In the genomic region with DNA sequence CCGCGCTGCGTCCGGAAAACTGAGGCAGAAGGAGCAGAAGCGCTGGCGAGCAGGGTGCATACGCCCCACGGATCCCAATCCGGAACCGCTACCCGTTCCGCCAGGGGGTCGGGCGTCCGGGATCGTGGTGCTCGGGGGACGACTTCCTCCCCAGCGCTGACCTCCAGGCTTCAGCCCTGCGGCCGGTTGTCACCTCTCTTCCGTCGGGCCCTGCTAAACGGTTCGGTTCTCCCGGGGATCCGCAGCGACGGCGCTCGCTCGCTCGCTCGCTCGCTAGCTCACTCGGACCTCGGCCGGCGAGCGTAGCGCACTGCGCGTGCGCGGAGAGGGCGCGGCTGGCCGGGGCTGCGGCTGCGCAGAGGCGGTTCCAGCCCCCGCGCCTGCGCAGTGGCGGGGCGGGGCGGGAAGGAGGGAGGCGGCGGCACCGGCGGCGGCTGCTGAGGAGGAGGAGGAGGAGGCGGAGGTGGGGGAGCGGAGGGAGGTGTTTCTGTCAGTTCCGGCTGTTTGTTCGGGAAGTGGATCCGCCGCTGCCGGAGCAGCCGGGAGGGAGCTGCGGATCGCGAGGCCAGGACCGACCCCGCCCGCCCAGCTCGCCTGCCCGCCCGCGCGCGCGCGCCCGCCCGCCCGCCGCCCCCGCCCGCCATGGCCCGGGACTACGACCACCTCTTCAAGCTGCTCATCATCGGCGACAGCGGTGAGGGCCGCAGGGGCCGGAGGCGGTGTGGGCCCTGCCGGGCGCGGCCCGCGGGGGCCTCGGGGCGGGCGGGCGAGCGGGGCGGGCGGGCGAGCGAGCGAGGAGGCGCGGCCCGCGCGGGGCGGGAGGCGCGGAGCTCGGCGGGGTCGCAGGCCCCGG, we compare ENCODE assay signal across 1 mouse cellular context.
TF ChIP-seq lines count a peak whose summit lies in the region.

Gene Rab35 (plus strand): TSS at position 404 of the 853 bp plus-strand sequence.

TF ChIP-seq in CH12.LX, 34 proteins besides CTCF, POLR2A, EP300 and RAD21 (continued from another document):
- TF ChIP-seq IRF4 (IDR thresholded peaks at IDR 0.05; ENCODE audit: low read depth, low read length) (no peak; the same call in 1 of the 2 replicates), CHD1 (IDR thresholded peaks at IDR 0.05; ENCODE audit: low read depth, low read length) (no peak; the same call in 1 of the 2 replicates), E2F4 (IDR thresholded peaks at IDR 0.05; ENCODE audit: insufficient replicate concordance, low read depth, low read length) (no peak), GABPA (IDR thresholded peaks at IDR 0.05; ENCODE audit: insufficient replicate concordance, low read depth, low read length) (no peak), JUN (IDR thresholded peaks at IDR 0.05; ENCODE audit: insufficient read depth, low read depth, low read length) (no peak), POLR2AphosphoS2 (IDR thresholded peaks at IDR 0.05; ENCODE audit: low read depth, low read length) (peak; percentile 62; the same call in 1 of the 2 replicates), UBTF (IDR thresholded peaks at IDR 0.05; ENCODE audit: low read depth, low read length) (no peak), ZKSCAN1 (IDR thresholded peaks at IDR 0.05; ENCODE audit: borderline replicate concordance, low read depth, low read length) (no peak), USF1 (IDR thresholded peaks at IDR 0.05; ENCODE audit: low read depth, low read length) (no peak), TCF12 (IDR thresholded peaks at IDR 0.05; ENCODE audit: low read depth, low read length) (peak; percentile 81), CHD2 (IDR thresholded peaks at IDR 0.05; ENCODE audit: low read length) (no peak), HCFC1 (IDR thresholded peaks at IDR 0.05; ENCODE audit: low read depth, low read length) (0 out of 2 replicates have a peak, but pooled peaks have one; percentile 43), MYC (IDR thresholded peaks at IDR 0.05; ENCODE audit: low read depth, low read length) (no peak), MAZ (IDR thresholded peaks at IDR 0.05; ENCODE audit: low read depth, low read length) (0 out of 2 replicates have a peak, but pooled peaks have one; percentile 21), KAT2A (IDR thresholded peaks at IDR 0.05; ENCODE audit: insufficient replicate concordance, low read length) (no peak), USF2 (conservative IDR thresholded peaks at IDR 0.05; ENCODE audit: low read depth, low read length) (no peak), ELF1 (IDR thresholded peaks at IDR 0.05; ENCODE audit: low read depth, low read length) (peak; percentile 66), MAFK (IDR thresholded peaks at IDR 0.05; ENCODE audit: insufficient replicate concordance, low read length) (no peak), NRF1 (IDR thresholded peaks at IDR 0.05; ENCODE audit: low read depth, low read length) (peak; percentile 99), PAX5 (IDR thresholded peaks at IDR 0.05; ENCODE audit: low read length) (no peak), NELFE (IDR thresholded peaks at IDR 0.05; ENCODE audit: low read depth, low read length) (peak; percentile 93), TBP (conservative IDR thresholded peaks at IDR 0.05; ENCODE audit: low read depth, low read length) (no peak), MEF2A (IDR thresholded peaks at IDR 0.05; ENCODE audit: borderline replicate concordance, low read depth, low read length) (peak; percentile 8; the same call in 1 of the 2 replicates), RCOR1 (conservative IDR thresholded peaks at IDR 0.05; ENCODE audit: low read depth, low read length) (no peak), ETS1 (conservative IDR thresholded peaks at IDR 0.05; ENCODE audit: low read depth, low read length) (no peak), JUND (conservative IDR thresholded peaks at IDR 0.05; ENCODE audit: low read depth, low read length) (no peak), MAX (IDR thresholded peaks at IDR 0.05; ENCODE audit: low read length) (no peak), MXI1 (IDR thresholded peaks at IDR 0.05; ENCODE audit: low read depth, low read length) (0 out of 2 replicates have a peak, but pooled peaks have one; percentile 53), SMC3 (IDR thresholded peaks at IDR 0.05; ENCODE audit: low read depth, low read length) (no peak), BHLHE40 (IDR thresholded peaks at IDR 0.05; ENCODE audit: low read depth, low read length) (no peak), SIN3A (IDR thresholded peaks at IDR 0.05; ENCODE audit: low read length) (no peak; the same call in 1 of the 2 replicates), ZMIZ1 (IDR thresholded peaks at IDR 0.05; ENCODE audit: low read depth, low read length) (peak; percentile 80; the same call in 1 of the 2 replicates)
